Mouse (Mus musculus) ES-E14 (cell line): ENCODE results near the gene Trim17. TPM values are rescaled to one million over a fixed set of nuclear protein-coding genes. Genes with fewer than 3 reads are reported as not detected.
A peak's percentile ranks its signal among the peaks of the same experiment; 100 is the strongest.

Experiments
- DNase-seq: peaks from one replicate; pipeline ENCODE4 v3.0.0-alpha.2; 2013; ENCODE audit warnings: low read depth, low spot score
- H3K27ac ChIP-seq: 2 replicates; pipeline ENCODE4 v1.5.1; 2012; ENCODE audit warnings: low read depth, mild to moderate bottlenecking, low read length, moderate library complexity, mixed read lengths; ENCODE audit not compliant: poor library complexity, insufficient read depth, severe bottlenecking
- H3K36me3 ChIP-seq: 2 replicates; pipeline ENCODE4 v1.6.1; 2012; ENCODE audit warnings: mild to moderate bottlenecking, low read length, moderate library complexity, mixed read lengths; ENCODE audit not compliant: control insufficient read depth, poor library complexity, insufficient read depth, severe bottlenecking
- H3K4me1 ChIP-seq, 2 experiments: fragments of 150-350 bp in 1 of 2; sonication (generic) in 1 of 2; 2 replicates each; pipeline ENCODE4 v1.6.1; 2012; ENCODE audit warnings: low read length in 2 of 2, mild to moderate bottlenecking in 1 of 2, mixed read lengths in 1 of 2; ENCODE audit not compliant: control insufficient read depth in 2 of 2, insufficient read depth in 2 of 2, poor library complexity in 1 of 2
- H3K4me3 ChIP-seq, 2 experiments: fragments of 150-350 bp in 1 of 2; sonication (generic) in 1 of 2; 2 replicates each; pipeline ENCODE4 v1.5.1; 2012; ENCODE audit warnings: low read length in 2 of 2, low read depth in 1 of 2, mild to moderate bottlenecking in 1 of 2, mixed read lengths in 1 of 2; ENCODE audit not compliant: insufficient read depth in 1 of 2, poor library complexity in 1 of 2, severe bottlenecking in 1 of 2
- H3K9ac ChIP-seq: 2 replicates; pipeline ENCODE4 v1.6.1; 2012; ENCODE audit warnings: low read depth, mild to moderate bottlenecking, low read length, mixed read lengths; ENCODE audit not compliant: poor library complexity, insufficient read depth, severe bottlenecking
- H3K9me3 ChIP-seq: fragments of 150-350 bp; sonication (generic); 2 replicates; pipeline ENCODE4 v1.6.1; 2012; ENCODE audit warnings: low read depth, mild to moderate bottlenecking, low read length; ENCODE audit not compliant: control insufficient read depth, insufficient read depth
- CHD2 ChIP-seq: IDR thresholded peaks from 2 replicates; pipeline ENCODE4 v1.6.1; 2014; ENCODE audit warnings: mild to moderate bottlenecking, low read depth, low read length, inconsistent platforms
- HCFC1 ChIP-seq: IDR thresholded peaks from 2 replicates; pipeline ENCODE4 v1.6.1; 2012; ENCODE audit warnings: low read length, inconsistent platforms, borderline replicate concordance; ENCODE audit not compliant: insufficient read depth
- MAFK ChIP-seq: IDR thresholded peaks from 2 replicates; pipeline ENCODE4 v1.6.1; 2014; ENCODE audit warnings: mild to moderate bottlenecking, low read depth, low read length, inconsistent platforms; ENCODE audit not compliant: insufficient read depth
- ZC3H11A ChIP-seq: IDR thresholded peaks from 2 replicates; pipeline ENCODE4 v1.6.1; 2012; ENCODE audit warnings: low read depth, mild to moderate bottlenecking, inconsistent platforms, low read length, borderline replicate concordance
- ZNF384 ChIP-seq: IDR thresholded peaks from 2 replicates; pipeline ENCODE4 v1.6.1; 2012; ENCODE audit warnings: low read depth, low read length, inconsistent platforms
- in situ Hi-C, 2 experiments: fragments of 600-800 bp; cut with MboI; formaldehyde crosslinking; loops; one replicate each; pipeline ENCODE4 v1.15.1; 2025; ENCODE audit warnings: low sequenced_read_pairs in 2 of 2, inconsistent platforms in 1 of 2; ENCODE audit not compliant: unreplicated experiment in 2 of 2
- total RNA-seq: library from RNA; depleted of rRNA; stranded (reverse); fragments of 300-350 nt; gene quantifications from 2 replicates; pipeline ENCODE4 v1.2.3, GENCODE M21; 2012

The Trim17 gene
- total RNA-seq, 1 experiment, result 0.40 TPM

DNA sequence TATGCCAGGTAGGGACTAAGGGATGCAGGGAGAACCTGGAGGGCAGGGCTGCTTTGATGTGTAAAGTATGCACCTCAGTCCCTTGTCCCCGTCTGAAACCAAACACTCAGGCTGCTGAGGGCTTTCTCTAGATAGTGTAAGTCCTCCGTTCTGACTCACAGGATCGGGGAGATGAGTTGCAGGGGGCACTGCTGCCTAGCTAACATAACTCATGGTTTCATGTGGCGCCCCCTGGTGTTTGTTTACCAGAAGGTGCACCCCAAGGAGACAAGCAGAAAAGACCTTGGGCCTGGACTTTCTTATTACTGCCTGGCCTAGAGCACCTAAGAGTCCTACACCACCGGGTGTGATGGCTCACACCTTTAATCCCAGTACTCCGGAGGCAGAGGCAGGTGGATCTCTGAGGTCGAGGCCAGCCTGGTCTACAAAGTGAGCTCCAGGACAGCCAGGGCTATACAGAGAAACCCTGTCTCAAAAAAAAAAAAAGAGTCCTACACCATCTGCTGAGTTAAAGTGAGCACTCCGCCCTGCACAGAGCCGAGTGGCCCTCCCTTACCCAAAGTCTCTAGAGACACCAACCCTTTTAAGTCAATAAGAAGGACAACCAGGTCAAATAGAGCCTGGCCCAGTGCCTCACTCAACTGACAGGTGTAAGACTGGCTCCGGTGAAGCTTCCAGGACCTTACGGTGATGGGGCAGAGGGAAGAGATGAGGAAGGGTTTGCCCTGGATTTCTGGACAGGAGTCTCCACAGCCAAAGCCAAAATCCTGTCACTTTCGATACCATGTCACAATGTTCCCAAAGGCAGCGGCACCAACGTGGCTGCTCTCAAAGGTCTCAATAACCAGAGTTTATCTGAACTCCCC lies 37.4 kb upstream of the Trim17 start:
- Histone ChIP-seq H3K4me3 (no peak overlapping the region), H3K4me1 (no peaks in the 10 kb centered on the region), H3K36me3 (no peaks in the 10 kb centered on the region), H3K9me3 (no peaks in the 10 kb centered on the region), H3K9ac (no peak overlapping the region), H3K27ac (no peak overlapping the region)
- DNase-seq, result peak; percentile 81
- in situ Hi-C loops, result no loop called here
- TF ChIP-seq CHD2 (no peak), ZNF384 (peak; percentile 27; the same call in 1 of the 2 replicates), ZC3H11A (no peak)

DNA sequence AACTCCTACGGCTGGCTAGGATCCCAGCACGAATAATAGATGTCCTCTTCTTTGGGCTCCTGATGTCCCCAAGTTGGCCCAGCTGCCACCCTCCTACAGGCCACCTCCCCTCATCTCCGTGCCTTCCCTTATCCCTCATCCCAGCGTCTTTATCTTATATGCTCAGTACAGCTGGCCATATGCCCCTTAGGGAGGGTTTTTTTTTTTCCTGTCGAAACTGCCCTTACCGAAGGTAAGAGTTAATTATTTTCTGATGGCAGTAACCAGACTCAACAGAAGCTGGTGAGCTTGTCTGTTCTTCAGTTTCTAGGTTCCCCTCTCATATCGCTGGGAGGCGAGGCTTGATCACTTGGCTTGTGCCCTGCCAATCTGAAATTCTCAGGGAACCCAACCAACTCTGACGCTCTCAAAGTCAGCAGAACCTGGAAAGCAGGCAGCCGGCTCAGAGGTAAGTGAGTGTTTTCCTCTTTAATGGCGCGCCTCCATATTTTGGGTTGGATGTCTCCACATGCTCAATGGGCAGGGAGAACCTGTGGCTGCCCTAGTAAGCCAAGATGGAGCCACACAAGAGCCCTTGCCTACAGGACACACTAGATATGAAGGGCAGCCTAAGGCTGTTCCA lies 36.6 kb upstream of the Trim17 start, which contains the start of gene Btnl10:
TSS of gene Btnl10 (plus strand) at position 164 of the 622 bp plus-strand sequence.
- Histone ChIP-seq H3K4me1 (no peaks in the 10 kb centered on the region), H3K9me3 (no peaks in the 10 kb centered on the region)
- in situ Hi-C loops, result no loop called here

DNA sequence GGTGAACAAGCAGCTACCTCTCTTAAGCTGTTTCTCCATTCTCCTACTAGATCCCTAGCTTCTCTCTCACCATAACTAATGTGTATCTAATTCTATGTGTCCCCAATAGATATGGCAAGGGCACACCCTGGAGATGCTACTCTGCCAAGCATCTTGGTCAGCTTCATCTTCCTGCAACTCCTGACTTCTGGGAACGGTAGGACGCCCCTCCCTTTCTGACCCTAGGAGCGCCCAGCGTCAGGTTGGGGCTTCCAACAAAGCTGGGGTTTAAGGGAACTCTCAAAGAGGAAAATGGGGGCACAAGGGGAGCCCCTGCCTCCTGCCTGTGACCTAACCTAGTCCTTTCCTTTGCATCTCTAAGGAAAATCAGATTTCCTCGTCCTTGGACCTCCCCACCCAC lies 35.7 kb upstream of the Trim17 start:
- no peak for DNase-seq
- H3K9ac ChIP-seq, result no peak overlapping the region
- no peak for TF ChIP-seq MAFK
- no peak for TF ChIP-seq CHD2
- no peak for TF ChIP-seq ZC3H11A
- no peak for TF ChIP-seq ZNF384
- no peak for TF ChIP-seq HCFC1
- in situ Hi-C loops, result no loop called here
- H3K4me3 ChIP-seq, result no peak overlapping the region
- H3K36me3 ChIP-seq, result no peaks in the 10 kb centered on the region
- H3K27ac ChIP-seq, result no peak overlapping the region
- H3K4me1 ChIP-seq, result no peaks in the 10 kb centered on the region
- H3K9me3 ChIP-seq, result no peaks in the 10 kb centered on the region

More for the DNA sequence above, 36.6 kb upstream of the Trim17 start, which contains the start of gene Btnl10:
- Histone ChIP-seq H3K27ac (no peak within 1 kb of the TSS), H3K36me3 (no peaks in the 10 kb centered on the region), H3K9ac (no peak within 1 kb of the TSS), H3K4me3 (no peak within 1 kb of the TSS)
- DNase-seq, result no peak
- TF ChIP-seq MAFK (no peak), ZNF384 (no peak), ZC3H11A (no peak), CHD2 (no peak), HCFC1 (no peak)

DNA sequence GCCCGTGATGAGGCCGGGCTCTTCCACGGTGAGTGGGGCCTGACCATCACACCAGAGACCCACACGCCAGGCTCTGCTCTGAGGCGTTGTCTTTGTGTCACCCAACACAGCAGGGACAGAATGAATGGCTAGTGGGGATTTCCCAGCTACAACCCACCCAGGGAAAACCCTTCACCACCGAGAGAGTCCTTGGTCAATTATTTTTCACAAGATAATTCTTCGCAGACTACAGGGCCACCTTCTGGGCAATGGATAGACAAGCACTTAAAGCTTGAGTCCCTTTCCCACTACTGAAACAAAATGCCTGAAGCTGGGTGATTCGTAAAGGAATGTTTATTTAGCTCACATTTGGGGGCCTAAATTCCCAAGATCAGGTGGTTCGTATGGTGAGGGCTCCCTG lies 32.1 kb upstream of the Trim17 start:
- no peak for DNase-seq
- H3K27ac ChIP-seq, result no peak overlapping the region
- H3K4me3 ChIP-seq, result no peak overlapping the region
- H3K9ac ChIP-seq, result no peak overlapping the region
- in situ Hi-C loops, result no loop called here
- no peaks in the 10 kb centered on the region for H3K9me3 ChIP-seq
- no peaks in the 10 kb centered on the region for H3K36me3 ChIP-seq
- TF ChIP-seq CHD2, result no peak
- TF ChIP-seq ZC3H11A, result no peak
- no peak for TF ChIP-seq MAFK
- no peak for TF ChIP-seq ZNF384
- no peak for TF ChIP-seq HCFC1
- H3K4me1 ChIP-seq, result no peaks in the 10 kb centered on the region
